Mouse (Mus musculus): ENCODE data around the gene Hacd2. TPM values are rescaled to one million over a fixed set of nuclear protein-coding genes. Genes with fewer than 3 reads are reported as not detected.

The Hacd2 gene
- total RNA-seq, 1 experiment from 2014 or later = 7.8 TPM

GRCm38 (mm10) chr16:34999986-35000385 lies 22.2 kb upstream of the Hacd2 start:
- ATAC-seq (replicated peaks in 1 of 2; ENCODE audit: insufficient read depth in 1 of 2, low FRiP score in 2 of 2, low TSS enrichment in 1 of 2, low read depth in 1 of 2, poor library complexity in 2 of 2, severe bottlenecking in 2 of 2) = no peak

DNA sequence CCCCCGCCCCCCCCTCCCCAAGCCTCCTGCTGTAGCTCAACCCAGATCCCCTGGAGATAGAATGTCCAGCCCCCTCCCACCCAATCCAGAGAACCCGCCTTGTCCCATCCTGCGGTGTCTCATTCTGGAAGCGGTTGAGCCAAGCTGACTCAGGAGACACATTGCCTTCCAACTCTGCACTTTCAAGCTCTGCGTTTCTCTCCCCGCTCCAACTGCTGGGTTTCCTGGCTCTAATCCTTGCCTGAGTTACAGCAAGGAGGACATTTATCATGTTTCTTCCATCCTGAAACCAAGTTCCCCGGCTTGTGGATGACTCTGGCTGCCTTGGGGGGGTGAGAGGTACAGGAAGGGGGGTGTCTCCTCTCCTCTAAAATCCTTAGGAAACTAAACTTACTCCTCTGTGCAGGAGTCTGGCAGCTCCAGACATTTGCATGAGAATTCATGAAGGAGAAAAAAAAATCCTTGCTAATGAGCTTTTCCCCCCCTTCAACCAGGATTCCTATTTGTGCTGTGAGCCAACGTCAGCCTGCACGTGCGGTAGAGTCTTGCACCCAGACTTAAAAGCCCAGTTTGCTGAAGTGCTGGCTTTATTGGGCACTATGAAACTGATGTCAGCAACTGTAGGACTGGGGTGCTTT lies 21.2 kb upstream of the Hacd2 start:
- no peak for ATAC-seq (replicated peaks in 1 of 2; ENCODE audit: insufficient read depth in 1 of 2, low FRiP score in 2 of 2, low TSS enrichment in 1 of 2, low read depth in 1 of 2, poor library complexity in 2 of 2, severe bottlenecking in 2 of 2)

GRCm38 (mm10) chr16:35004356-35004755 lies 17.9 kb upstream of the Hacd2 start:
- ATAC-seq (replicated peaks in 1 of 2; ENCODE audit: insufficient read depth in 1 of 2, low FRiP score in 2 of 2, low TSS enrichment in 1 of 2, low read depth in 1 of 2, poor library complexity in 2 of 2, severe bottlenecking in 2 of 2) = no peak

- ATAC-seq (replicated peaks in 1 of 2; ENCODE audit: insufficient read depth in 1 of 2, low FRiP score in 2 of 2, low TSS enrichment in 1 of 2, low read depth in 1 of 2, poor library complexity in 2 of 2, severe bottlenecking in 2 of 2) = no peak
Observed at GRCm38 (mm10) chr16:35004756-35005155, 17.5 kb upstream of the Hacd2 start.

DNA sequence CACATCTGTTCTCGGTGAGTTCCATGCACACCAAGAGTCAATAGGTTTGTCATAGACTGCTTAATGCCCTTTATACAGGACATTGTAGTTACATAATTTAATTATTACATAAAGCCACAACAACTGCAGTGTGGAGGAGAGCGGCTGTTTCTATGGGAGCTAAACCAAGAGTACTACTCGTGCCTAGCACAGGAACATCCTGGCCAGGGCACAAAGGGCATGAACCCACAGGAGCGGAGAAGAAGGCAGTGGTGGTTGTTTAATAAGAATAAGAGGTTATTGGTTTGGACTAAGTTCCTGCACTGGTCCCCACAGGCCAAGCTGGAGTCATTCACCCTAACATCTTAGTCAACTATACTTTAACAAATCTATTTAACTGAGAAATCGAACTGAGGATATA lies 16.0 kb upstream of the Hacd2 start:
- ATAC-seq (replicated peaks in 1 of 2; ENCODE audit: insufficient read depth in 1 of 2, low FRiP score in 2 of 2, low TSS enrichment in 1 of 2, low read depth in 1 of 2, poor library complexity in 2 of 2, severe bottlenecking in 2 of 2) = no peak

DNA sequence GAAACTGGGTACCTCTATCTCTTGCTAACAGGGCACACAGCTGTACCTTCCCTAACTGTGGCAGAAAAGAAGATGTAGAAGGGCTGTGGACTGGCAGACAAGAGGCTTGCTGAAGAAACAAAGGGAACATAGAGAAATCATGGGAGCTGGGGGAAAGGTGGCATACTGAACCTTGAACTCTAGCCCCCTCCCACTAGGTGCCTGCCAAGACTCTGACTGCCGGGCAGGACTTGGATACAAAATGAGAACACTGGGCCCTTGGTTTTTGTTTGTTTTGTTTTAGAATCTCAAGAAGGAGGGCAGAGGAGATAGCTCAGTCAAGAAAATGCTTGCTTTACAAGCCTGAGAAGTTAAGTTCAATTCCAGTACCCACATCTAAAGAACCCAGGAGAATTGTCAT lies 14.9 kb upstream of the Hacd2 start:
- ATAC-seq (replicated peaks in 1 of 2; ENCODE audit: insufficient read depth in 1 of 2, low FRiP score in 2 of 2, low TSS enrichment in 1 of 2, low read depth in 1 of 2, poor library complexity in 2 of 2, severe bottlenecking in 2 of 2) = no peak

- no peak for ATAC-seq (replicated peaks in 1 of 2; ENCODE audit: insufficient read depth in 1 of 2, low FRiP score in 2 of 2, low TSS enrichment in 1 of 2, low read depth in 1 of 2, poor library complexity in 2 of 2, severe bottlenecking in 2 of 2)
Observed at GRCm38 (mm10) chr16:35008447-35008846, 13.8 kb upstream of the Hacd2 start.

DNA sequence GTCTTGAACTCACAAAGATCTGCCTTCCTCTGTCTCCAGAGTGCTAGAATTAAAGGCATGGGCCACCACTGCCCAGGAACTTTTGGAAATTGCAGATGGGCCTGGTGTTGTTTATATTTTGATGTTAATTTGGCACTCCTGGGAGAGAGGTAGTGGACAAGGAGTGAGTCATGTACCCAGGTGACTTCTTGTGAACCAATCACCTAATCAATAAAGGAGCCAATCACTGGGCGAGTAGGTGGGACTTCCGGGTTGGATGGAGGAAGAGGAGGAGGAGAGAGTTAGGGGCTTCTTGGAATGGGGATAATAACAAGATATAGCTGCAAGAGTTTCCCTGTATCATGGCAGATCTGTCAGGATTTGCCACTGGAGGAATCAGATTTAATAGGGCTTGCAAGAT lies 8.7 kb upstream of the Hacd2 start:
- ATAC-seq (replicated peaks in 1 of 2; ENCODE audit: insufficient read depth in 1 of 2, low FRiP score in 2 of 2, low TSS enrichment in 1 of 2, low read depth in 1 of 2, poor library complexity in 2 of 2, severe bottlenecking in 2 of 2) = no peak

GRCm38 (mm10) chr16:35016491-35016890 lies 5.7 kb upstream of the Hacd2 start:
- no peak for ATAC-seq (replicated peaks in 1 of 2; ENCODE audit: insufficient read depth in 1 of 2, low FRiP score in 2 of 2, low TSS enrichment in 1 of 2, low read depth in 1 of 2, poor library complexity in 2 of 2, severe bottlenecking in 2 of 2)

DNA sequence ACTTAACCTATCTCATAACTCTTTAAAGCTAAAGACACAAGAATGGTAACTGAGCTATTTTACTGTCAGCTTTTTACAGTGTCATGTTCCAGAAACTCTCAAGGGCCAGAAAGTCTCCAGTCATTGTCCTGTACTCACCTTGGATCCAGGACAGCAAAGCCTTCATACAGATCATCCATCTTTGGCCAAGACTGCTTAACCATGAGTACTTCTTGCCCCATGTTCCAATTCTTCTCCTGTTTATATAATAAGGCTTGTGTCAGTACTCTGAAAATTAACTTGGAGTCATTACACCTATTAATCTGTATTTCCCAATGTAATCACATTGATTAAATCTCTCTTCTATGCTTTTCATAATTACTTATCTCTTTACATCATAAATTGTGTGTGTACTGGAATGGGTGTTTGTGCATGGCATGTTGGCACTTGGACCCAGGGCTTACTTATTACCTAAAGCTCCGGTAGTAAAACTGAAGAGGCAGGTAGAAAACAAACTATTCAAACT lies 3.7 kb upstream of the Hacd2 start:
- ATAC-seq (replicated peaks in 1 of 2; ENCODE audit: insufficient read depth in 1 of 2, low FRiP score in 2 of 2, low TSS enrichment in 1 of 2, low read depth in 1 of 2, poor library complexity in 2 of 2, severe bottlenecking in 2 of 2) = no peak

- ATAC-seq (replicated peaks in 1 of 2; ENCODE audit: insufficient read depth in 1 of 2, low FRiP score in 2 of 2, low TSS enrichment in 1 of 2, low read depth in 1 of 2, poor library complexity in 2 of 2, severe bottlenecking in 2 of 2) = no peak
Observed at GRCm38 (mm10) chr16:35021903-35022241, 356 bp upstream of the Hacd2 start.

DNA sequence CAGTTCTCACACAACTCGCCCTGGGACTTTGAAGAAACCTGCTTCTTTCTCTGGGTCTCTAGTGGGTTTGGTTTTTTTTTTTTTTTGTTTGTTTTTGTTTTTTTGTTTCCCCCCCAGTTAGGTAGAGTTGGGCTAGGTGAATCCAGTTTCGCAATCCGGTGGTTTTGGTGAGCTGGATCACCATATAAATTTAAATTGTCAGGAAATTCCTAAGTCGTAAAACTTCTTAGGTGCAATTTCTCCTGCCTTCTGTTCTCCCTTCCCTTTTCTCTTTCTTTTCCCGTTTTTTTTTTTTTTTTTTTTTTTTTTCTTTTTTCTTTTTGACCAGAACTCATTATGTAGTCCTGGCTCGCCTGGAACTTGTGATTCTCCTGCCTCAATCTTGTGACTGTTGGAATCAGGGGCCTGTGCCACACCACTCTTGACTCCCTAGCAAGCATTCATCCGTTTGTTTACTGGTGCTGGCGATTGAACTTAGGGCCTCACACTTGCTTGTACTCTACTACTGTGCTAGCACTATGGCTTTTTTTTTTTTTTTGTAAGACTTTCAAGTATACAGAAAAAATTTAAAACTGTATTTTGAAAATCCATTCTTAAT lies 1.0 kb downstream of the Hacd2 start:
- ATAC-seq (replicated peaks in 1 of 2; ENCODE audit: insufficient read depth in 1 of 2, low FRiP score in 2 of 2, low TSS enrichment in 1 of 2, low read depth in 1 of 2, poor library complexity in 2 of 2, severe bottlenecking in 2 of 2) = no peak

DNA sequence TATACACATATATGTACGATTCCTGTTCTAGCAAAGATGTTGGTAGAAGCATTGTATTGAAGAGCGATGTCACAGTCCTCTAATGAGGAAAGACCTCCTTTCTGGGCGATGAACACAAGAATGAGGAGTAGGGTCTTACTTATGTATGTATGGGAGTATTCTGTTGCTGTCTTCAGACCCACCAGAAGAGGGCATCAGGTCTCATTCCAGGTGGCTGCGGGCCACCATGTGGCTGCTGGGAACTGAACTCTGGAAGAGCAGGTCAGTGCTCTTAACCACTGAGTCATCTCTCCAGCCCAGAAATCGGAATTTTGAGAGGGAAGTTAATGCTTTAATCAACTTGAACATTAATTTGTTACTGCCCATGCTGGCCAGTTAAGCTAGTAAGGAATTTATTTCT lies 2.1 kb downstream of the Hacd2 start:
- ATAC-seq (replicated peaks in 1 of 2; ENCODE audit: insufficient read depth in 1 of 2, low FRiP score in 2 of 2, low TSS enrichment in 1 of 2, low read depth in 1 of 2, poor library complexity in 2 of 2, severe bottlenecking in 2 of 2) = no peak

DNA sequence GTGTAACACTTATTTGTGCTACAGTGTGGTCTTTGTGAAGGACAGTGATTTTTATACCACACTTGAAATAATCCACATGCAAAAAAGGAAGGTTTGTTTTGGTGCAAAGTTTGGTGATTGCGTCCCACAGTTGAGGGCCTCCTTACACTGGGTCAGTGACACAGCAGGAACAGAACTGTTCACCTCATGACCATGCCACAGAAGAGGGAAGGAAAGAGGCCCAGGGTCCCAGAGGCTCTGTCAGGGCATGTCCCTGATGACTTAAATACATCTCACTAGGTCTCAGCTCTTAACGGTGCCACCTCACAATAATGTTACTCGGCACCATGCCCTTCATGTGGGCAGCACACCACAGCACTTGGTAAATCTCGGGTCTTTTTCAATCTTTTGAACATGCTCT lies 3.1 kb downstream of the Hacd2 start:
- ATAC-seq (replicated peaks in 1 of 2; ENCODE audit: insufficient read depth in 1 of 2, low FRiP score in 2 of 2, low TSS enrichment in 1 of 2, low read depth in 1 of 2, poor library complexity in 2 of 2, severe bottlenecking in 2 of 2) = no peak

DNA sequence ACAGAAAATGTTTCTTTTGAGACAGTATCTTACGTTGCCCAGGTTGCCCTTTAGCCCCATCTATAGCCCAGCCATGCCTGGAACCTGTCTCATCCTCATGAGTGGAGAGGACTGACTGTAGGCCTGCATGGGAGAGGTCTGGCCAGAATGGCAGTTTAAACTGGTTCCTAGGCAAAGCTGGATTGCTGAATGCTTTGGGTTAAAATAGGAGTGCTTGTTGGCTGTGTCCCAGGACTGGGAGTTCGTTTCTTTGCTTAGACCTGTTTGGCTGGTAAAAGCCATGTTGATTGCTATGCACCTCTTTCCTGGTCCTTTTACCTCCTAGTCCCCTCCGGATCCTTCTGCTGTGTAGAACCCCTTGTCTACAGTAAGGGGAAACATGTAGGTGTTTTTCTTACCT lies 11.0 kb downstream of the Hacd2 start:
- no peak for ATAC-seq (replicated peaks in 1 of 2; ENCODE audit: insufficient read depth in 1 of 2, low FRiP score in 2 of 2, low TSS enrichment in 1 of 2, low read depth in 1 of 2, poor library complexity in 2 of 2, severe bottlenecking in 2 of 2)

DNA sequence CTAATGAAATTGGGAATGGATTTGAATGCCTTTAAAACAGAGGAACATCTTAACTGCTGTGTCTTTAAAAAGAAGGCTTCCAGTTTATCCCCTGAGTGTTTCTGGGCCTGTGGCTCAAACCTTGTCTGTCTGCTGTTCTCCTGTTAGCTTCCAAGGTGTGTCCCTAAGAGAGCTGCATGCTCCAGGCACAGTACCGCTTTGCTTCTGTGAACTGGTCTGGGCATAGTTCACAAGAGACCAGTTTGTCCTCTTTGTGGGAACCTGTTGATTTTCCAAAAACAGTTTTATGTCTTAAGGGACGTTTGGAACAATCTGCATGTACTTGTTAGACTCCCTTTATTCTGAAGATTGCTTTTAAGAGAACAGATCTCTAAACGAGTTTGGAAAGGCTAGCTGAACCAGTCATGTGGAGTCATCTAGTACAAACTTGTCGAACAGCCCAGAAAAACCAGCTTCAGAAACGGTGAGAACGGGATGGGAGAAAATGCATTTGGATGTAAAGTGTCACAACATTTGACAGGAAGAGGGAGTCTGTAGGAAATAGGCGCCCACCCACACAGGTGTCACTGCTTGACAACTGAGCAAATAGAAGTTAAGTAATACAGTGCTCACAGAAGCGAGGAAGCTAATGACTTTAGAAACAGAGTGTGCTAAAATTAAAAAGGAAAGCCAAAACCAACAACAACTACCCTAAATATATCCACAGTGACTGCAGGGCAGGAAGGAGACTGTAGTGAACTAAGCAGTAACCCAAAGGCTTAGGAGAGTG lies 11.8 kb downstream of the Hacd2 start:
- no peak for ATAC-seq (replicated peaks in 1 of 2; ENCODE audit: insufficient read depth in 1 of 2, low FRiP score in 2 of 2, low TSS enrichment in 1 of 2, low read depth in 1 of 2, poor library complexity in 2 of 2, severe bottlenecking in 2 of 2)

GRCm38 (mm10) chr16:35034971-35035370 lies 12.7 kb downstream of the Hacd2 start:
- no peak for ATAC-seq (replicated peaks in 1 of 2; ENCODE audit: insufficient read depth in 1 of 2, low FRiP score in 2 of 2, low TSS enrichment in 1 of 2, low read depth in 1 of 2, poor library complexity in 2 of 2, severe bottlenecking in 2 of 2)

GRCm38 (mm10) chr16:35036754-35037153 lies 14.5 kb downstream of the Hacd2 start:
- ATAC-seq (replicated peaks in 1 of 2; ENCODE audit: insufficient read depth in 1 of 2, low FRiP score in 2 of 2, low TSS enrichment in 1 of 2, low read depth in 1 of 2, poor library complexity in 2 of 2, severe bottlenecking in 2 of 2) = no peak

All from hematopoietic stem cell, adult 5-6 weeks (primary cell).